Mouse (Mus musculus) hindbrain, embryonic 11.5 days (tissue): ENCODE measurements at regions not wholly inside any gene's neighbourhood (a gene's known extent, or its start where the extent isn't known, plus 50 kb on each side); places are given as distances from the start of the nearest gene placed in this dataset.
A peak's percentile ranks its signal among the peaks of the same experiment; 100 is the strongest.

Source experiments
- ATAC-seq: fragments of 200-750 bp; cut with Nextera tagmentation; 2 replicates; pipeline ENCODE4 v1.8.0; 2017; ENCODE audit warnings: mild to moderate bottlenecking, moderate TSS enrichment, moderate library complexity; ENCODE audit not compliant: low FRiP score
- DNase-seq: peaks from one replicate; pipeline ENCODE4 v3.0.0-alpha.2; 2015; ENCODE audit warnings: low spot score
- H3K27ac ChIP-seq: fragments of 300-500 bp; sonication (generic); 2 replicates; pipeline ENCODE4 v1.5.1; 2014; ENCODE audit warnings: mild to moderate bottlenecking, low read depth, low read length
- H3K27me3 ChIP-seq: fragments of 300-500 bp; sonication (generic); 2 replicates; pipeline ENCODE4 v1.6.1; 2014; ENCODE audit warnings: mild to moderate bottlenecking, low read length, moderate library complexity, mixed read lengths; ENCODE audit not compliant: control insufficient read depth, insufficient read depth
- H3K36me3 ChIP-seq: fragments of 300-500 bp; sonication (generic); 2 replicates; pipeline ENCODE4 v1.6.1; 2014; ENCODE audit warnings: mild to moderate bottlenecking, low read length, moderate library complexity, mixed read lengths; ENCODE audit not compliant: control insufficient read depth, insufficient read depth
- H3K4me1 ChIP-seq: fragments of 300-500 bp; sonication (generic); replicated peaks from 2 replicates; pipeline ENCODE4 v1.6.1; 2014; ENCODE audit warnings: low read length, mixed read lengths; ENCODE audit not compliant: control insufficient read depth, insufficient read depth
- H3K4me2 ChIP-seq: fragments of 300-500 bp; sonication (generic); replicated peaks from 2 replicates; pipeline ENCODE4 v1.6.1; 2014; ENCODE audit warnings: mild to moderate bottlenecking, low read depth, low read length
- H3K4me3 ChIP-seq: fragments of 300-500 bp; sonication (generic); 2 replicates; pipeline ENCODE4 v1.5.1; 2014; ENCODE audit warnings: low read depth, low read length
- H3K9ac ChIP-seq: fragments of 300-500 bp; sonication (generic); 2 replicates; pipeline ENCODE4 v1.6.1; 2014; ENCODE audit warnings: low read depth, low read length
- H3K9me3 ChIP-seq: fragments of 300-500 bp; sonication (generic); 2 replicates; pipeline ENCODE4 v1.6.1; 2016; ENCODE audit warnings: low read length; ENCODE audit not compliant: control insufficient read depth
- WGBS: fragments of 180-500 bp; shearing (Covaris S2); extraction: QIAGEN DNeasy Blood & Tissue Kit; methylation state at CpG from one replicate; pipeline ENCODE4 v1.1.7; 2014; 5-methylcytosine and 5-hydroxymethylcytosine counted together

- Histone ChIP-seq H3K4me2 (no peak overlapping the region), H3K4me1 (0 out of 2 replicates have a peak, but pooled peaks cover 2% of the 10 kb centered on the region), H3K9me3 (no peaks in the 10 kb centered on the region), H3K4me3 (no peak overlapping the region), H3K27ac (no peak overlapping the region), H3K36me3 (no peaks in the 10 kb centered on the region), H3K9ac (no peak overlapping the region), H3K27me3 (no peaks in the 10 kb centered on the region)
- DNase-seq (no peak), ATAC-seq (no peak)
- WGBS, result 89% methylated on average over 11 of the region's 11 CpGs
These were observed 72.8 kb upstream of the Slc45a1 start for GRCm38 (mm10) chr4:150724823-150725222.

DNA sequence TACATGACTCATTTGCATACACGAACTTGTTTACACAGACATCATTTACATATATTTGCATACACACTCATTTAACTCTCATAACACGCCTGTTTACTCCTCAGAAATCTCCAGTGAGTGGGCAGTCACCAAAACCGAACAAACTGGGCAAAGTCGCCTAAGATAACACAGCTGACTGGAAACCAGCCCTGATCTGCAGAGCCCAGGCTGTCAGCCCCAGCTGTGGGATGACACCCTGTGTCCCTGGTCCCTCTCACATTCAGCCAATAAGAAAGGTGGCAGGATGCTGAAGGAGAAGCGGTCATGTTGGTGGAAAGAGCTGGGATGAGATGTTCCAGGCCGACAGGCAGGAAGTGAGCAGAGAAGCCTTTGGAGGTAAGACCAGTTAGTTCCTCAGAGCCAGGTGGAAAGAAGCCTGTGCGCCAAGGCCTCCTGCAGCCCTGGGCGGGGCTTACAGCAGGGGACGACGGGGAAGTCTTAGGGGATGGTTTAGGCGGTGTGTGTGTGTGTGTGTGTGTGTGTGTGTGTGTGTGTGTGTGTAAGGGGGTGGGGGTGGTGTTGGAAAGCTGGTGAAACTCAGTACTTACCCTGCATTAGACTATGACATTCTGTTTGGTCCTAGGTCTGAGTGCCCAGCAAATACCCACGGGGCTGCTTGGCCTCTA, 69.8 kb upstream of the Slc45a1 start:
- WGBS, result 54% methylated on average over 12 of the region's 12 CpGs
- H3K36me3 ChIP-seq, result no peaks in the 10 kb centered on the region
- no peak overlapping the region for H3K9ac ChIP-seq
- no peak for DNase-seq
- 0 out of 2 replicates have a peak overlapping the region, but pooled peaks have one; percentile 14 for H3K27ac ChIP-seq
- ATAC-seq, result peak; percentile 19; the same call in 1 of the 2 replicates
- H3K27me3 ChIP-seq, result no peaks in the 10 kb centered on the region
- H3K4me3 ChIP-seq, result no peak overlapping the region
- H3K4me1 ChIP-seq, result 0 out of 2 replicates have a peak, but pooled peaks cover 2% of the 10 kb centered on the region
- no peak overlapping the region for H3K4me2 ChIP-seq
- H3K9me3 ChIP-seq, result no peaks in the 10 kb centered on the region

DNA sequence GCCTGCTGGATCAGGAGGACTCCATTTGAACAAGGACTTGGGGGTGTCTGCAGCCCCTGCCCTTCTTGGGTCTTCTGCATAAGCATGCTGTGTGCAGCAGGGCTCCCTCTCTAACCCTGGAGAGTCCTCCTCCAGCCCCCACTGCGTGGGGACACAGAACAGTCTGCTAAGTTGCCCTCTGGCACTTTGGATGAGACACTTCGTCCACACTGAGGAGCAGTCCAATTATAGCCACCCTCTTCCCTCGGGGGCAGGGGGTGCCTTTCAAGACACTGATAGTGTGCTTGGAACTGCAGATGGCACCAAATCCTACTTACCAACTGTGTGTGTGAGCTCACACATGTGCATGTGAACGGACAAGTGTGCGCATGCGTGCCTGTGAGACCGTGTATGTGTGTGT, 65.9 kb upstream of the Slc45a1 start:
- no peak overlapping the region for H3K4me3 ChIP-seq
- H3K27ac ChIP-seq, result no peak overlapping the region
- no peaks in the 10 kb centered on the region for H3K27me3 ChIP-seq
- H3K4me2 ChIP-seq, result no peak overlapping the region
- ATAC-seq, result no peak
- H3K9me3 ChIP-seq, result no peaks in the 10 kb centered on the region
- DNase-seq, result no peak
- no peak overlapping the region for H3K9ac ChIP-seq
- 0 out of 2 replicates have a peak, but pooled peaks cover 2% of the 10 kb centered on the region for H3K4me1 ChIP-seq
- WGBS, result 81% methylated on average over 7 of the region's 7 CpGs
- H3K36me3 ChIP-seq, result no peaks in the 10 kb centered on the region

GRCm38 (mm10) chr4:150715051-150715450, 63.1 kb upstream of the Slc45a1 start:
- no peak overlapping the region for H3K9ac ChIP-seq
- DNase-seq, result no peak
- H3K27me3 ChIP-seq, result no peaks in the 10 kb centered on the region
- no peak overlapping the region for H3K4me3 ChIP-seq
- ATAC-seq, result no peak
- H3K4me1 ChIP-seq, result 0 out of 2 replicates have a peak, but pooled peaks cover 3% of the 10 kb centered on the region
- H3K9me3 ChIP-seq, result no peaks in the 10 kb centered on the region
- no peak overlapping the region for H3K4me2 ChIP-seq
- WGBS, result 82% methylated on average over 2 of the region's 2 CpGs
- H3K27ac ChIP-seq, result no peak overlapping the region
- no peaks in the 10 kb centered on the region for H3K36me3 ChIP-seq

DNA sequence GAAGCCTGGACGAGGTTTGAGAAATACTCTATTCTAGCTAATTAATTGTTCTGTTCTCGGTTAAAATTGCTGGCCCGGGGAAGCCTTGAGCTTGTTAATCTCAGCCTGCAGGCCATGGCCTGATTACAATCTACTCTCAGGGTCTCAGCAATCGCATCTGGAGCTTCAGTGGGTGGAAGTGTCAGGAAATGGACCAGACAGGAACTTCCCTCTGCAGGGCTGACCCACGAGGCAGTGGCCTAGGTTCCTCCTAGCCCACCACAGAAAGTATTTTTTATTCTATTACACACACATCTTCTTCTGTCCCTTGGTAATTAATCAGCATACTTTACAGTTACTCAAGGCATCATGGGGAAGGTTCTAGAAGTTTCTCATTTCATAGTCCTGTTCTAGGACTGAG, 61.3 kb upstream of the Slc45a1 start:
- Histone ChIP-seq H3K4me2 (no peak overlapping the region), H3K4me3 (no peak overlapping the region), H3K27me3 (no peaks in the 10 kb centered on the region), H3K4me1 (0 out of 2 replicates have a peak, but pooled peaks cover 7% of the 10 kb centered on the region), H3K9me3 (no peaks in the 10 kb centered on the region), H3K9ac (no peak overlapping the region), H3K27ac (no peak overlapping the region), H3K36me3 (no peaks in the 10 kb centered on the region)
- ATAC-seq (no peak), DNase-seq (no peak)
- 77% methylated on average over 5 of the region's 5 CpGs for WGBS

- no peak for ATAC-seq
- H3K36me3 ChIP-seq, result no peaks in the 10 kb centered on the region
- H3K9me3 ChIP-seq, result no peaks in the 10 kb centered on the region
- no peaks in the 10 kb centered on the region for H3K27me3 ChIP-seq
- WGBS, result 75% methylated on average over 10 of the region's 10 CpGs
- H3K4me2 ChIP-seq, result no peak overlapping the region
- H3K4me3 ChIP-seq, result no peak overlapping the region
- no peak overlapping the region for H3K9ac ChIP-seq
- H3K27ac ChIP-seq, result no peak overlapping the region
- 0 out of 2 replicates have a peak, but pooled peaks cover 7% of the 10 kb centered on the region for H3K4me1 ChIP-seq
- no peak for DNase-seq
These were observed 60.9 kb upstream of the Slc45a1 start for GRCm38 (mm10) chr4:150712856-150713255.

DNA sequence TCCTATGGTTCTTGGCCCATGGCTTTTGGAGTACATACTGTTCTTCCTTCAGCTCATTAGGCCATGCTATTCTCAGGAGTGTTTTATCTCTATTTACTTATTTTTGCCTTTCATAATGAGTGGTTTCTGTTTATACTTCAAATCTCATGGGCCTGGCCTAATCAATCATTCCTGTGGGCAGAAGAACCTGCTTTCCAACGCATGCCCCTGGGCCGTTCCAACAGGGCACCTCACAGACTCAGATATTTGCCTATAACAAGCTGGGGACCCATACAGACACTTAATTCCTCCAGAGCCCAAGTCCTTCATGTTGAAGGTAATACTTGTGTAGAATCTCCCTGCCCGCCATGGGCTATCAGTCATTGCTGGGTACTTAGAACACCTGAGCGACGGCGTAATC, 59.7 kb upstream of the Slc45a1 start:
- Histone ChIP-seq H3K4me1 (0 out of 2 replicates have a peak, but pooled peaks cover 7% of the 10 kb centered on the region), H3K36me3 (no peaks in the 10 kb centered on the region), H3K4me3 (no peak overlapping the region), H3K9me3 (no peaks in the 10 kb centered on the region), H3K9ac (no peak overlapping the region), H3K27ac (no peak overlapping the region), H3K27me3 (no peaks in the 10 kb centered on the region), H3K4me2 (no peak overlapping the region)
- DNase-seq (no peak), ATAC-seq (no peak)
- WGBS, result 93% methylated on average over 6 of the region's 6 CpGs

DNA sequence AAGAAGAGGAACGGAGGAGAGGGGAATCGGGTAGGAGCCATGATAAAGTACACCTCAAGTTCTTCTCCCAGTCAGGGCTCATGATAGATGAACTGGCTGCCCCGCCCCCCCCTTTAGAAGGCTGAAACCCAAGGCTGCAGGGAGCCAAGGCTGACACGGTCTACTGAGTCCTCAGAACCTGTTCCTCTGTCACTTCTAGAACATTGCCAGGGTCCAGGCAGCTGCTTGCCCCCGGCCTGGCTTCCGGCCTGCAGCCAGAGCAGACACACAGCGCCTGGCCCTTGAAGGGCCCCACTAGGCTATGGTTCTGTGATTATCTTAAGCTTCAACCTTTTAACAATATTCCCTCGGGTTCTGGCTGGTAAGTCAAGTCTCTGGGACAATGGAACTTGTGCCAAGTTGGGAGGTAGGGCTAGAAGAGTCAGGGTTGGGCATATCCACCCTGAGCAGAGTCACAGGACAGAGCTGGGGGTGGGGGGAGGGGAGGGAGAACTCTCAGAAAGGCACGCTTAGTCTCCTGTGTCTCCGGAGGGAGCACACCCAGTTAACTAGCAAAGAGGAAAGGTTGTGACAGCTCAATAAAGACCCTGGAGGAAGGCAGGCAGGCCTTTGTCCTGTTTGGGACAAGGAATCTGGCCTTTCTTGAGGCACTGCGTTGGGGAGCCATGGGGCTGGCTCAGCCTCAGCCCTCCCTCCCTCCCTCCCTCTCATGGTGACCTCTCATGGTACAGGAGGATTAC, 57.6 kb upstream of the Slc45a1 start:
- 31% methylated on average over 11 of the region's 11 CpGs for WGBS
- H3K36me3 ChIP-seq, result no peaks in the 10 kb centered on the region
- no peak overlapping the region for H3K27ac ChIP-seq
- ATAC-seq, result peak; percentile 76
- H3K4me3 ChIP-seq, result no peak overlapping the region
- peak; percentile 48 for DNase-seq
- H3K27me3 ChIP-seq, result no peaks in the 10 kb centered on the region
- H3K9ac ChIP-seq, result no peak overlapping the region
- H3K4me2 ChIP-seq, result no peak overlapping the region
- H3K9me3 ChIP-seq, result no peaks in the 10 kb centered on the region
- H3K4me1 ChIP-seq, result 0 out of 2 replicates have a peak, but pooled peaks cover 7% of the 10 kb centered on the region
